Mouse (Mus musculus): ENCODE results near the gene Rbbp4.
A peak's percentile ranks its signal among the peaks of the same experiment; 100 is the strongest.

The Rbbp4 gene

DNA sequence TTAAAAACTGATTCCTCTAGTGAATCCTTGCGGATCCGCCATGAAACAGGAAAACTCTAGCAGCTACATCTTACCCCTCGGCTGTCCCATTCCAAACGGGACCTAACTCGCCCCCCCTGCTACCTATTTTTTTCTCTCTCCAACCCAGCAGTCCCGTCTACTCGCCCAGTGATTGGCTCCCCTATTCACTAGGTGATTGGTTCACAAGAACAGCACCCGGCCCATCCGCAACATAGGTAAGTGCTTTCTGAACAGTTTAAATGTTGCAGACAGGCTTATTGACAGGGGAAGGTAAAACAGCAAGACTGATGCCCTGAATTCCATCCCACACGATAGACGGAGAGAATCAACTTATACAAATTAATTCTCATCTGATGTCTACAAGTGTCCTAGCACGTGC, 18.0 kb upstream of the Rbbp4 start:
- DNase-seq (ENCODE audit: low spot score in 2 of 2): no peak

GRCm38 (mm10) chr4:129351111-129351510, 15.9 kb upstream of the Rbbp4 start:
- no peak for DNase-seq (ENCODE audit: low spot score in 2 of 2)

DNA sequence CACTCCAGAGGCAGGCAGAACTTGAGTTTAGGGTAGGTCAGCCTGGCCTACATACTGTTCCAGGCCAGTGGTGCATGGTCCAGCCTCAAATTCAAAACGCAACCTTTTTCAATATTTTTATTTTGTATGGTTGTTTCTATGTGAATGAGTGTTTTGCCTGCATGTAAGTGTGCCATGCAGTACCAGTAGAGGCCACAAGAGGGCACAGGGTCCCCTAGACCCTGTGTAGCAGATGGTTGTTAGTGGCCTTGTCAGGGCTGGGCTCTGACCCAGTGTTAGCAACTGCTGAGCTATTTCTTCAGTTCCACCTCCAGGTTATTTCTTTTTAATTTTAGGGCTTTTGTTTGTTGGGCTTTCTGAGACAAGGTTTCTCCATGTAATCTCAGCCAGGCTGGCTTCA, 15.5 kb upstream of the Rbbp4 start:
- peak; percentile 77 to 92 for DNase-seq (ENCODE audit: low spot score in 2 of 2)

- no peak for DNase-seq (ENCODE audit: low spot score in 2 of 2)
Measured at GRCm38 (mm10) chr4:129346481-129347154, 11.4 kb upstream of the Rbbp4 start.

- DNase-seq (ENCODE audit: low spot score in 2 of 2): no peak
Measured at GRCm38 (mm10) chr4:129342705-129343104, 7.5 kb upstream of the Rbbp4 start.

DNA sequence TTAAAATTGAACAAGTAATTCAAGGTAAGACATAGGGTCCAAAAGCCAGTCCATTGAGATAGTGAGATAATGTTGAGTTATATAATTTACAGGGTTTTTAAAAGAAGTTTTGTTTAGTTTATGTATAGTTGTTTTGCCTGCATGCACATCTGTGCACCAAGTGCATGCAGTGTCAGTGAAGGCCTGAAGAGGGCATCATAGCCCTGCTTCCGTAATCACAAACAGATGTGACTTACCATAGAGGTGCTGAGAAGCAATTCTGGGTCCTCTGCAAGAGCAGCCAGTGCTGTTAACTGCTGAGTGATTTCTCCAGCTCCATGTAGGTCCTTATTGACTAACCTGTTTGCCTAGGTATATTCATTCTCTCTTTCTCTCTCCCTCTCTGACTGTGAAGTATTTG, 6.7 kb upstream of the Rbbp4 start:
- DNase-seq (ENCODE audit: low spot score in 2 of 2): no peak

DNA sequence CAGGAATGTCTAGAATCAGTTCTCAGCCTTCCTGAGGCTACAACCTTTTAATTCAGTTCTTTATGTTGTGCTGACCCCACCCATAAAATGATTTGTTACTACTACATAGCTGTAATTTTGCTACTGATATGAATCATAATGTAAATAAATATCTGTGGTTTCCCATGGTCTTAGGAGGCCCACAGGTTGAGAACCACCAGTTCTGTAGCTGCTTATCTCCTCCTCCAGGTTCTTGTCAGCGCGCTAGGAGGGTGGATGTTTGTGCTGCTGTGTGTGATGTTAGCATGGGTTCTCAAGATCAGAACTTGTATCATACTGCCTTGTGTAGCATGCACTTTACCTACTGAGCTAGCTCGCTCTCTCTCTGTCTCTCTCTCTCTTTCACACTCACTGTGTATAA, 4.6 kb upstream of the Rbbp4 start:
- DNase-seq (ENCODE audit: low spot score in 2 of 2): no peak

- DNase-seq (ENCODE audit: low spot score in 2 of 2): no peak
Measured at GRCm38 (mm10) chr4:129336291-129336690, 1.1 kb upstream of the Rbbp4 start.

DNA sequence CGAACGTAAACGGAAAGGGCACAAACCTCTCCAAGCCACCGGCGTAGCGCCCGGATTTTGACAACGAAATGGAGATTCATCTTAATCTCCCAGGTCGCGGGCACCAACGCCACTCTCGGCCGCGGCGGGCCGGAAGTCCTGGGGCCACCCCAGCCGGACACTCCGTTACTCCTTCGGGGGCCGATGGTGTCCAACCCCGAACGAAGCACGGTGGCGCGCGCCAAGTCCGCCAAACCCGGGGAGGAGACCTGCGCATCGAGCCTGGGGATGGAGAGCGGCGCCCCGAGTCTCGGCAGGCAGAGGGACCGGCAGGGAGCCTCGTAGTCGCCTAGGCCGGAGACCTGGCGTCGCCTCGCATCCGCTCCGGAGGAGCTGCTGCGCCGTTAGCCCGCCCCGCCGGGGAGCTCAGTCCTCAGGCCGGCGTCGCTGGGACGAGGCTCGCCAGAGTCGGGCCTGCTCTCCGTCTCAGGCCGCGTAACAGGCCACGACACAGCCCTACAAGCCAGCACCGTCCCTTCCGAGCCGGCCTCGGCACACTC, 424 bp downstream of the Rbbp4 start:
- DNase-seq (ENCODE audit: low spot score in 2 of 2): no peak

- no peak for DNase-seq (ENCODE audit: low spot score in 2 of 2)
Measured at GRCm38 (mm10) chr4:129332846-129333245, 2.3 kb downstream of the Rbbp4 start.

GRCm38 (mm10) chr4:129326191-129326590, 9.0 kb downstream of the Rbbp4 start:
- DNase-seq (ENCODE audit: low spot score in 2 of 2): no peak

DNA sequence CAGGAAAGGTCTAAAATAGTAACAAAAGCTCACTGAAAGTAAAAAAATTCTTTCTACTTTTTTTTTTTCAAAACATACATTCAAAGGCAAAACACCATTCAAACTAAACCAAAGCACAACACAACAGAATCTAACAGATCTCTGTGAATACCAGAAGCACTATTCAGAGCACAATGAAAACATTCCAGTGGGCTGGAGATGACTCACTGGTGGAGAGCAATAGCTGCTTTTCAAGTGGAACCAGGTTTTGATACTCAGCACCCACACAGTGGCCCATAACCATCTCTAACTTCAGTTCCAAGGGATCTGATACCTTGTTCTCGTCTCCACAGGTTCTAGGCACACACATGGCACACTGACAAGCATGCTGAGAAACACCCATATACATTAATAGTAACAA, 10.4 kb downstream of the Rbbp4 start:
- no peak for DNase-seq (ENCODE audit: low spot score in 2 of 2)

GRCm38 (mm10) chr4:129323491-129323890, 11.7 kb downstream of the Rbbp4 start:
- no peak for DNase-seq (ENCODE audit: low spot score in 2 of 2)

DNA sequence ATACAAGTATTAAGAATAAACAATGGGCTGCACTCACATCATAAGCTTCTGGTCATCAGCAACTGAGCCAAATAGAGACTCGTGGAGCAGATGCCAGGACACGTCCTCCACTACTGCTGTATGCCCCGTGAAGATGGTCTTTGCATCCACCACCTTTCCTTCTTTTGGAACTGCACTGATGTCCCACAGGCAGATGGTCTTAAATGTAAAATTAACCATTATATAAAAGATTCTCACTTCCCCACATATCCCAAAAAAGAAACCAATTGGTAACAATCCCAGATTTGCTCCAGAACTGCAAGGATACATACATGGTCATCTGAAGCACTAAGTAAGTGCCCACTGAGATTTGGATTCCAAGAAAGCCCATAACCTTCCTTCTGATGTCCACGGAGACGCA, 13.1 kb downstream of the Rbbp4 start:
- DNase-seq (ENCODE audit: low spot score in 2 of 2): no peak

DNA sequence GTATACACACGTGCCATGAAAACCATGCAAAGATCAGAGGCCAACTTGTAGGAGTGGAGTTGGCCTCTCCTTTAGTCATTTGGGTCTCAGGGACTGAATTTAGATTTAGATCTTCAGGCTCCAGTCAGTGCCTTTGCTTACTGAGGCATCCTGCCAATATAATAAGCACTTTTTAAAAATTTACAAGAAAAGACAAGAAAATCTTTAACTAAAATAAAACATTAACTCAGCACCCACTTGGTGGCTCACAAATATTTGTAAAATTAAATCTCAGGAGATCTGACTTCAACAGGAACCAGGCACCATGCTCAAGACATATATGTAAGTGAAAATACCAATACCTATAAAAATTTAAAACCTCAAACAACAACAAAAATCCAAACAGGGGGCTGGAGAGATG, 14.3 kb downstream of the Rbbp4 start:
- DNase-seq (ENCODE audit: low spot score in 2 of 2): no peak

GRCm38 (mm10) chr4:129313886-129314285, 21.3 kb downstream of the Rbbp4 start:
- no peak for DNase-seq (ENCODE audit: low spot score in 2 of 2)

DNA sequence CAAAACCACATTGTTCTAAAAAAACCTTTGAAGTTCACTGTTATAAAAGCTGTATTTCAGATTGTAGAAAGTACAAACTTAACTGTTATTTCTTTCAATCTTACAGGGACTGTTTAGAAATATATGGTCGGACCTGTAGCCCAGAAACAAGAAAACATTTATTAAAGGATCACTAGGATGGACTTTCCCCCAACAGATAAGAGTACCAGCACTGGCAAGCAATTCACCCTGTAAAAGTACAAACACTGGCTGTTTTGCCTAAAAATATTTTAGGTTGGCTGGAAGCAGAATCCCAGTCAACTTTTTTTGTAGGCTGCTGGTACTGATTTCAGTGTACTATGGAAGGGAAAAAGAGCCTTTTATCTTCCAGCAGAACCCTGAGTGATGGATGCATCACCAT, 27.2 kb downstream of the Rbbp4 start:
- no peak for DNase-seq (ENCODE audit: low spot score in 2 of 2)

DNA sequence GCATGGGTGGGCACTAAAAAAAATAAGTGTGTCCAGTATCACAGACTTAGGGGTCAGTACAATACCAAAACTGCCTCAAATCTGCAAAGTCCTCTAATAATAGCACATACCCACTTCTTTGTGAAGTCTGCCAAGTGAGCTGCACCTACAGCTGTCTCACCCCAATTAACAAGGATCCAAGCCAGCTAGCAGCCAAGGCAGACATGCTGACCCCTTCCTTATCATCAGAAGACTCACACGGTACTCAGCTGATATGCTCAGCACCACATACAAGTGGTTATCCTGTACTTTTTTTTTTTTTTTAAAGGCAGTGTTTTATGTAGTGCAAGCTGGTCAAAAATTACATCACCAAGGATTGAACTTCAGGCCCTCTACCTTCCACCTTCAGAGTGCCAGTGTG, 30.9 kb downstream of the Rbbp4 start:
- no peak for DNase-seq (ENCODE audit: low spot score in 2 of 2)

DNA sequence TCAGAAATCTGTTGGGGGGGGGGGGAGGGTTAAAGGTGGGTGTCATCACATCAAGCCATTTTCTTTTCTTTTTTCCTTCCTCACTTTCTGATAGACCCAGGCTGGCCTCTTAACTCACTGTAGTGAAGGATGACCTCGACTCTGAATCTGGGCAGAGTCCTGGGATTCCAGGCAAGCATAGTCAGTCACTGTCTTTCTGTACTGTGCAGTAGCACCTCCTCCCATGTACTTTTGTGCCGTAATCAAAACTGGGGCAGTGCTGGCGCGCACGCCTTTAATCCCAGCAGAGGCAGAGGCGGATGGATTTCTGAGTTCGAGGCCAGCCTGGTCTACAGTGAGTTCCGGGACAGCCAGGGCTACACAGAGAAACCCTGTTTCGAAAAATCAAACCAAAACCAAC, 31.4 kb downstream of the Rbbp4 start:
- no peak for DNase-seq (ENCODE audit: low spot score in 2 of 2)

DNA sequence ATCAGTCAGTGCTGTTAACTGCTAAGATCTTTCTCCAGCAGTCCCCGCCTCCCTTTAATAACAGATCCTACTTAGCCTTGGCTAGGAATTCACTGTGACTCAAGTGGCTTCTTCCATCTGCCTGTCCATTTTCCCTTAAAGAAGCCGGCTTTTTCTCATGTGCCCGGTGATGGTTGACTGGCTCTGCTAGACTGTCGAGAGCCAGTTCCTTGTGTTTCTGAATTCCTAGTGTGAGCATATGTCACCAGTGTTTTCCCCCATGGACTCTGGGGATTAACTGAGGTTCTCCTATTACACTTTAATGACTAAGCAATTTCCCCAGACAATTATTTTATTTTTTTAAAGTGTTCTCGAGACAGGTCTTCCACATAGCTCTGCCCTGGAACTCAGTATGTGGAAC, 31.8 kb downstream of the Rbbp4 start:
- DNase-seq (ENCODE audit: low spot score in 2 of 2): no peak

DNA sequence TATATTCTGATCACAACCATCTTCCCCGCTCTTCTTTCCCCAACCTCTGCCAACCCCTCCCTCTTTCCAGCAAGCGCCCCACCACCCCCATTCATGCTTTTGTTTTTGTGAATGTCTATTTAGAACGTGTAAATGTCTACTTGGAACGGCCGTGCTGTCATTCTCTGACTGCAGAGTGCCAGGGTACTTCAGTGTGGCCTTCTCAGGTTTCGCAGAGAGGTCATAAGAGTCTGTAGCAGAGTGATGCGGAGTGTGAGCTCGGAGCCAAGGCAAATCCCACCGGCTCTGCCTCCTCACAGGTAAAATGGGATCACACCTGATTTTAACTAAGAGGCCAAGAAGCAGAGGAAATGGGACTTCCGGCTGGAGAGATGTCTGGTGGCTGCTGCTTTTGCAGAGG, 36.0 kb downstream of the Rbbp4 start:
- DNase-seq (ENCODE audit: low spot score in 2 of 2): no peak

DNA sequence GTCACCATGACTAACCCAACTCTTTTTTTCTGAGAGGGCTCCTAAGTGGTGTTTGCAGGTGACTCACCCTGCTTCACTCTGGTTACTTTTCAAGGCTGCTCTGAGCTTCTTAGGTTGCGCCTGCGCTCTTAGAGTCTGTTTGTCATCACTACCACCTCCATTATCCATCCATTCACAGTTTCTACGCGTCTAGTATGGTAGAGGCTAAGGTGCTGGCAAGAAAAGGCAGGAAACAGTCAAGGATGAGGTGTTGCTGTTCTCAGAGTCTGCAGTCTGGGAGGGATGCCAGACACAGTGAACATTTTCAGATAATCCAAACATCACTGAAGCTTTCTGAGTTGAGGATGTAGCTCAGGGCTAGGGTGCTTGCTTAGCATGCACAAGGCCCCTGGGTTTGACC, 37.4 kb downstream of the Rbbp4 start:
- DNase-seq (ENCODE audit: low spot score in 2 of 2): no peak

DNA sequence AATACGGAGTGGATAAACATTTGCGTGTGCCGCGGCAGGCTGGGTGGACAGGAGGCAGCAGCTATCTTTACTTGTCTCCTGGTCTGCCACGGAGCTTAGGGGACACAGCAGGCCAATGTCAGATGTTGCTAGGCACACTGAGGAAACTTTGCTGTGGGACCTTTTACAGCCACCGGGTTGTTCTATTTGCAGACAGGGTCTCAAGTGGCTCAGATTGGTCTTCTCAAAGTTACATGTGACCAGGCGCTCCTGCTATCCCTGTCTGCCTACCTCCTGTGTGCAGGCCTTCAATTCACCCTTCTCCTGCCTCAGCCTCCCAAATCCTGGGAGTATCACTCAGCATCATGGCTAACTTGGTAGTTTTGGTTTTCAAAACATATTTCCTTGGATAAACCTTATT, 39.1 kb downstream of the Rbbp4 start:
- no peak for DNase-seq (ENCODE audit: low spot score in 2 of 2)

DNA sequence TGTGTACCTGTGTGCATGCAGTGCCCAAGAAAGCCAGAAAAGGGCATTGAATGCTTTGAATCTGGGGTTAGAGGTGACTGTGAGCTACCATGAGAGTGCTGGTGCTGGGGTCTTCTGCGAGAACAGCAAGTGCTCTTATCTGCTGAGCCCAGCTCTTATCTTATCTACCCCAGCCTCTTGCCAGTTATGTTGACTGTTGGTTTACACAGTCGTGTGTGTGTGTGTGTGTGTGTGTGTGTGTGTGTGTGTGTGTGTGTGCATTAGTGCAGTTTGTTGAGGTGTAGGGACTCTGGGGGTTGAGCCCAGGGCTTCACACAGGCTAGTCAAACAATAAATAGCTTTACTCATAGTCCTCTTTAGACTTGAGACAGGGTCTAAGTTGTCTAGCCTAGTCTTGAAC, 40.0 kb downstream of the Rbbp4 start:
- DNase-seq (ENCODE audit: low spot score in 2 of 2): no peak

Data from spleen, postnatal 4 days (tissue).